Mouse (Mus musculus) CH12.LX (cell line): Measurements from ENCODE around the gene Best3. TPM values are rescaled to one million over a fixed set of nuclear protein-coding genes. Genes with fewer than 3 reads are reported as not detected.

Experiments
- DNase-seq: peaks from one replicate; pipeline ENCODE4 v3.0.0-alpha.2; 2013; ENCODE audit errors: extremely low read depth
- H3K27ac ChIP-seq: 2 replicates; pipeline ENCODE4 v1.5.1; 2012; ENCODE audit warnings: low read depth, mild to moderate bottlenecking, control low read depth, moderate library complexity; ENCODE audit not compliant: insufficient read depth
- H3K27me3 ChIP-seq: replicated peaks from 2 replicates; pipeline ENCODE3; 2012; ENCODE audit warnings: inconsistent platforms
- H3K36me3 ChIP-seq, 2 experiments: replicated peaks in 1 of 2; 2 replicates each; pipeline versions ENCODE3 to v1.6.1; 2012; ENCODE audit warnings: inconsistent platforms in 1 of 2, low read length in 1 of 2, mild to moderate bottlenecking in 1 of 2, mixed read lengths in 1 of 2, moderate library complexity in 1 of 2; ENCODE audit not compliant: control insufficient read depth in 1 of 2, insufficient read depth in 1 of 2
- H3K4me1 ChIP-seq, 2 experiments: 2 replicates each; pipeline ENCODE4 v1.6.1; 2012; ENCODE audit warnings: inconsistent platforms in 1 of 2, moderate library complexity in 1 of 2; ENCODE audit not compliant: insufficient read depth in 2 of 2, control insufficient read depth in 1 of 2
- H3K4me2 ChIP-seq: 2 replicates; pipeline ENCODE4 v1.6.1; 2012; ENCODE audit warnings: low read depth, mild to moderate bottlenecking, control low read depth; ENCODE audit not compliant: poor library complexity, insufficient read depth, severe bottlenecking
- H3K4me3 ChIP-seq, 3 experiments: fragments of 150-350 bp in 1 of 3; sonication (generic) in 1 of 3; replicated peaks in 1 of 3; 2 replicates each; pipeline versions ENCODE3 to v1.5.1; 2011 to 2012; ENCODE audit warnings: low read depth in 2 of 3, low read length in 2 of 3, mild to moderate bottlenecking in 2 of 3, moderate library complexity in 2 of 3, control low read depth in 1 of 3, improper control_type of control experiment in 1 of 3, inconsistent platforms in 1 of 3, mixed read lengths in 1 of 3; ENCODE audit not compliant: poor library complexity in 1 of 3
- H3K79me2 ChIP-seq: replicated peaks from 2 replicates; pipeline ENCODE4 v1.6.1; 2012; ENCODE audit warnings: mild to moderate bottlenecking, moderate library complexity; ENCODE audit not compliant: control insufficient read depth, poor library complexity, insufficient read depth, severe bottlenecking; ENCODE audit errors: extremely low read depth
- H3K9ac ChIP-seq: 2 replicates; pipeline ENCODE4 v1.6.1; 2012; ENCODE audit warnings: low read depth, mild to moderate bottlenecking, control low read depth, moderate library complexity; ENCODE audit not compliant: insufficient read depth
- H3K9me3 ChIP-seq: replicated peaks from 2 replicates; pipeline ENCODE3; 2012; ENCODE audit warnings: low read length, inconsistent platforms, mixed read lengths
- BHLHE40 ChIP-seq: IDR thresholded peaks from 2 replicates; pipeline ENCODE4 v1.6.1; 2011; ENCODE audit warnings: mild to moderate bottlenecking, low read depth, low read length, improper control_type of control experiment
- CHD1 ChIP-seq: IDR thresholded peaks from 2 replicates; pipeline ENCODE4 v1.6.1; 2012; ENCODE audit warnings: low read depth, low read length, improper control_type of control experiment, inconsistent platforms
- CHD2 ChIP-seq: IDR thresholded peaks from 2 replicates; pipeline ENCODE4 v1.6.1; 2011; ENCODE audit warnings: low read length, improper control_type of control experiment
- CTCF ChIP-seq, 2 experiments: IDR thresholded peaks in 1 of 2; conservative IDR thresholded peaks in 1 of 2; 2 replicates each; pipeline ENCODE4 v1.5.1; 2011 to 2012; ENCODE audit warnings: low read depth in 2 of 2, low read length in 2 of 2, improper control_type of control experiment in 1 of 2, inconsistent platforms in 1 of 2, mild to moderate bottlenecking in 1 of 2, moderate library complexity in 1 of 2
- E2F4 ChIP-seq: IDR thresholded peaks from 2 replicates; pipeline ENCODE4 v1.6.1; 2011; ENCODE audit warnings: low read depth, low read length, improper control_type of control experiment; ENCODE audit not compliant: insufficient replicate concordance
- ETS1 ChIP-seq: conservative IDR thresholded peaks from 2 replicates; pipeline ENCODE4 v1.6.1; 2012; ENCODE audit warnings: low read depth, mild to moderate bottlenecking, inconsistent platforms, low read length, improper control_type of control experiment, moderate library complexity
- HCFC1 ChIP-seq: IDR thresholded peaks from 2 replicates; pipeline ENCODE4 v1.6.1; 2012; ENCODE audit warnings: low read depth, mild to moderate bottlenecking, inconsistent platforms, low read length, improper control_type of control experiment
- MAFK ChIP-seq: IDR thresholded peaks from 2 replicates; pipeline ENCODE4 v1.6.1; 2011; ENCODE audit warnings: low read length, improper control_type of control experiment; ENCODE audit not compliant: insufficient replicate concordance
- MAX ChIP-seq: IDR thresholded peaks from 2 replicates; pipeline ENCODE4 v1.6.1; 2011; ENCODE audit warnings: low read length, improper control_type of control experiment
- MAZ ChIP-seq: IDR thresholded peaks from 2 replicates; pipeline ENCODE4 v1.6.1; 2012; ENCODE audit warnings: low read depth, mild to moderate bottlenecking, inconsistent platforms, low read length, improper control_type of control experiment, moderate library complexity
- MEF2A ChIP-seq: IDR thresholded peaks from 2 replicates; pipeline ENCODE4 v1.6.1; 2014; ENCODE audit warnings: low read depth, mild to moderate bottlenecking, inconsistent platforms, low read length, improper control_type of control experiment, borderline replicate concordance
- PAX5 ChIP-seq: IDR thresholded peaks from 2 replicates; pipeline ENCODE4 v1.6.1; 2012; ENCODE audit warnings: low read length, inconsistent platforms, mixed read lengths
- POLR2A ChIP-seq: IDR thresholded peaks from 2 replicates; pipeline ENCODE4 v1.6.1; 2011; ENCODE audit warnings: low read depth, mild to moderate bottlenecking, improper control_type of control experiment, low read length
- RAD21 ChIP-seq: IDR thresholded peaks from 2 replicates; pipeline ENCODE4 v1.6.1; 2011; ENCODE audit warnings: low read depth, mild to moderate bottlenecking, low read length, improper control_type of control experiment, moderate library complexity
- SIN3A ChIP-seq: IDR thresholded peaks from 2 replicates; pipeline ENCODE4 v1.6.1; 2012; ENCODE audit warnings: low read length, improper control_type of control experiment, inconsistent platforms
- TBP ChIP-seq: conservative IDR thresholded peaks from 2 replicates; pipeline ENCODE4 v1.6.1; 2011; ENCODE audit warnings: low read depth, low read length, improper control_type of control experiment
- USF2 ChIP-seq: conservative IDR thresholded peaks from 2 replicates; pipeline ENCODE4 v1.6.1; 2011; ENCODE audit warnings: low read depth, low read length, improper control_type of control experiment
- ZC3H11A ChIP-seq: IDR thresholded peaks from 2 replicates; pipeline ENCODE4 v1.6.1; 2012; ENCODE audit warnings: low read depth, mild to moderate bottlenecking, inconsistent platforms, low read length, improper control_type of control experiment
- ZKSCAN1 ChIP-seq: IDR thresholded peaks from 2 replicates; pipeline ENCODE4 v1.6.1; 2012; ENCODE audit warnings: low read depth, inconsistent platforms, low read length, improper control_type of control experiment, borderline replicate concordance
- dilution Hi-C: fragments of 300-500 bp; cut with MboI; formaldehyde crosslinking; loops from 2 replicates; pipeline ENCODE4 v1.14.3; 2020; ENCODE audit warnings: low sequenced_read_pairs; ENCODE audit not compliant: extremely low pct_unique_long_range_greater_than_20kb, extremely low pct_ligation_motif_present
- in situ Hi-C: fragments of 300-500 bp; cut with MboI; formaldehyde crosslinking; loops from 3 replicates; pipeline ENCODE4 v1.14.3; 2019; ENCODE audit warnings: low sequenced_read_pairs, low pct_ligation_motif_present, low pct_unique_long_range_greater_than_20kb, mixed read lengths
- polyA plus RNA-seq: library from polyadenylated mRNA; unstranded; fragments of >175 nt; gene quantifications from 2 replicates; pipeline ENCODE4 v1.2.1, GENCODE M21; 2012; ENCODE audit warnings: low read depth; ENCODE audit not compliant: insufficient read length
- total RNA-seq, 2 experiments: library from RNA; depleted of rRNA; stranded (reverse); fragments of 300-350 nt in 1 of 2; fragments of >200 nt in 1 of 2; gene quantifications; 2 replicates each; pipeline ENCODE4 v1.2.3; 2012 to 2014

The Best3 gene
- total and polyA plus RNA-seq, 3 experiments = not detected

DNA sequence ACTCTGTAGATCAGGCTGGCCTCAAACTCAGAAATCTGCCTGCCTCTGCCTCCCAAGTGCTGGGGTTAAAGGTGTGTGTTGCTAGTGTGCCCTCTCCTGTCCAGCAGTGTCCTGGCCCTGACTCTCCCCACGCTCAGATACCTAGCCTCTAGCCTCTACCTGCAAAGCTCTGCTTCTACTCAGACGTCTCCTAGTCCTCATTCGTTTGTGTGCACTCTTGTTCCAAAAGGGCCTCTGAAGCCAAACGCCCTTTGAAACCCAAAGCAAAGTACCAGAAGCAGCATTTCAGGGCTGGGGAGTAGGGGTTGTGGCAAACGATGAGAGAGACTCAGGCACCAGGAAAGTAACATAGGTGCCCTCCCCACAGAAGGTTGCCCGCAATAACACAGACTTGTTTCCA, 23.6 kb downstream of the Best3 start:
- peaks cover 0 to 13% of the 10 kb centered on the region in 2 experiments; a peak in 2 of 4 replicates for H3K4me1 ChIP-seq
- dilution Hi-C loops = no loop called here
- no peak for TF ChIP-seq POLR2A
- TF ChIP-seq ZC3H11A = no peak
- no peak for TF ChIP-seq ZKSCAN1
- TF ChIP-seq CHD1 = no peak
- no peak for TF ChIP-seq USF2
- no peak for TF ChIP-seq CHD2
- TF ChIP-seq RAD21 = no peak
- TF ChIP-seq HCFC1 = no peak
- no peak for TF ChIP-seq MAZ
- no peak for TF ChIP-seq MAFK
- DNase-seq = no peak
- no peaks in the 10 kb centered on the region for H3K36me3 ChIP-seq
- H3K27ac ChIP-seq = no peak overlapping the region
- no peak overlapping the region for H3K4me3 ChIP-seq
- H3K79me2 ChIP-seq = no peaks in the 10 kb centered on the region
- no peaks in the 10 kb centered on the region for H3K27me3 ChIP-seq
- in situ Hi-C loops = no loop called here
- H3K4me2 ChIP-seq = no peak overlapping the region
- no peak overlapping the region for H3K9ac ChIP-seq
- peaks cover under 1% of the 10 kb centered on the region for H3K9me3 ChIP-seq

DNA sequence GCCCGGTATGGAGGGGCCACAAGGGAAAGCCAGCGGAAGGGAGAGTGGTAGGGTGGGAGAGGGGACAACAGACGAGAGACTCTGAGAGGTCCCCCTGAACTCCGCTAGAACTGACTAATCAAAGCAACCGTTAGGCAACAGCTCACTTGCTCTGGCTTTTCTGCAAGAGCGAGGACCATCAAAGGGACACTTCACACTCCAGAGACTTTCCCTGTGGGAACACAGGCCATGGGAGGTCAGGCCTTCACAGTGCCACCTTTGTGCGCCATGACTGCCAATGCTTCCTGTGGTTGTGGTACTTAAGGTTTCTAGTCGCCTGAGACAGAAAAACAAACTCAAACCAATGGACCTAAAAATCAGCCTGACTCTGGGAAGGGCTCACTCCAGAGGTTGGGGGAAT, 24.9 kb downstream of the Best3 start:
- peaks cover 0 to 14% of the 10 kb centered on the region in 2 experiments; a peak in 2 of 4 replicates for H3K4me1 ChIP-seq
- no peak overlapping the region for H3K4me3 ChIP-seq
- H3K79me2 ChIP-seq = no peaks in the 10 kb centered on the region
- in situ Hi-C loops (no loop called here), dilution Hi-C loops (no loop called here)
- no peak overlapping the region for H3K4me2 ChIP-seq
- no peak overlapping the region for H3K9ac ChIP-seq
- no peak for TF ChIP-seq CHD2
- no peak for TF ChIP-seq MAFK
- no peak for TF ChIP-seq PAX5
- no peak for TF ChIP-seq MEF2A
- no peak for TF ChIP-seq HCFC1
- no peak for TF ChIP-seq SIN3A
- no peak for TF ChIP-seq MAX
- TF ChIP-seq ZKSCAN1 = no peak
- no peaks in the 10 kb centered on the region for H3K27me3 ChIP-seq
- no peak for DNase-seq
- H3K27ac ChIP-seq = no peak overlapping the region
- peaks cover 7% of the 10 kb centered on the region for H3K9me3 ChIP-seq
- no peaks in the 10 kb centered on the region for H3K36me3 ChIP-seq

DNA sequence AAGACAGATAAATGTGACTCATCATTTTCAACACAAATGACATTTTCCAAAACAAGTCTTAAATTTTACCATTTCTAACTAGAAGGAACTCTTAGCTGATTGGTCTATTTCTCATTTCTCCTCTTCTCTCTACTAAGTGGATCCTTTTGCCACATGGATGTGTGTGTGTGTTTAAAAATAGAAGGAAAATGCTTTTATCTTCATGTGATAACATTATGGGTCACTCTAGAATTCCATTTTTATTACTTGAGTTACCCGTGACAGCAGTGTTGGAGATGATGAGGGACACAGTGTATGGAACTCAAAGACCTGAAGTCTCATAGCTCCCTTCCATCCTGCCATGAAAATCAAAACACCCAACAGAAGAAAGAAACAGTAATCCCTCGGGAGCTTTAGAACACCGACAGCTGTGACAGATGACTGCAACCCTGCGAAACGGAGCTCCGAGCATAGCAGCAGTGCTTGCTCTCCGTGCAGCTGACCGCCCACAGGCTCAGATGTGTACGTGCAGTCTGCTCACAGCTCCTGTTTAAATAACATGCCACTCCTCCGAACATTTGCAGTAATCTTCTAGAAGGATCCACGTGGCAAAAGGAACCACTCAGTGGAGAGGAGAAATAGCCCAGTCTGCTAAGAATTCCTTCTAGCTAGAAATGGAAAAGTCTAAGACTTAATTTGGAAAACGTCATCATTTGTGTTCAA, 27.7 kb downstream of the Best3 start:
- peak; percentile 45; the same call in 1 of the 2 replicates for TF ChIP-seq BHLHE40
- no peak for TF ChIP-seq PAX5
- TF ChIP-seq TBP = peak; percentile 77
- peak; percentile 75 for TF ChIP-seq ETS1
- TF ChIP-seq ZKSCAN1 = no peak
- TF ChIP-seq E2F4 = no peak
- 0 out of 2 replicates have a peak, but pooled peaks have one; percentile 16 for TF ChIP-seq MAX
- TF ChIP-seq CTCF (conservative IDR thresholded peaks at IDR 0.05 in 1 of 2, IDR thresholded peaks at IDR 0.05 in 1 of 2; ENCODE audit: low read depth in 2 of 2, low read length in 2 of 2) = 0 out of 4 replicates have a peak, but pooled peaks of 1 of the 2 experiments have one; percentile 3
- H3K4me3 ChIP-seq = no peak overlapping the region
- H3K36me3 ChIP-seq = no peaks in the 10 kb centered on the region
- peak; percentile 67 for DNase-seq
- peaks cover 7% of the 10 kb centered on the region for H3K9me3 ChIP-seq
- H3K4me1 ChIP-seq = peaks cover 15 to 27% of the 10 kb centered on the region in 2 experiments
- H3K27ac ChIP-seq = no peak overlapping the region
- in situ Hi-C loops (no loop called here), dilution Hi-C loops (no loop called here)
- H3K4me2 ChIP-seq = peak overlapping the region; percentile 34; the same call in 1 of the 2 replicates
- H3K79me2 ChIP-seq = no peaks in the 10 kb centered on the region
- H3K27me3 ChIP-seq = no peaks in the 10 kb centered on the region
- no peak overlapping the region for H3K9ac ChIP-seq
